Mouse (Mus musculus) heart, embryonic 14.5 days (tissue): ENCODE results near the gene Rer1. TPM values are rescaled to one million over a fixed set of nuclear protein-coding genes. Genes with fewer than 3 reads are reported as not detected.

Experiments
- ATAC-seq: fragments of 200-750 bp; cut with Nextera tagmentation; 2 replicates; pipeline ENCODE4 v1.8.0; 2017; ENCODE audit warnings: low read depth, moderate TSS enrichment; ENCODE audit not compliant: insufficient number of reproducible peaks, insufficient read depth, low FRiP score
- H3K27ac ChIP-seq, 2 experiments: fragments of 200-500 bp in 1 of 2; fragments of 300-500 bp in 1 of 2; sonication (generic) in 1 of 2; replicated peaks in 1 of 2; 2 replicates each; pipeline ENCODE4 v1.5.1; 2012 to 2014; ENCODE audit warnings: low read depth in 2 of 2, low read length in 2 of 2, control low read depth in 1 of 2, mild to moderate bottlenecking in 1 of 2, mixed read lengths in 1 of 2; ENCODE audit not compliant: control insufficient read depth in 1 of 2, insufficient read depth in 1 of 2
- H3K27me3 ChIP-seq: fragments of 300-500 bp; sonication (generic); 2 replicates; pipeline ENCODE4 v1.6.1; 2014; ENCODE audit warnings: mild to moderate bottlenecking, low read length, control low read depth; ENCODE audit not compliant: control insufficient read depth, insufficient read depth
- H3K36me3 ChIP-seq: fragments of 300-500 bp; sonication (generic); 2 replicates; pipeline ENCODE4 v1.6.1; 2014; ENCODE audit warnings: mild to moderate bottlenecking, control low read depth, low read length, mixed read lengths; ENCODE audit not compliant: control insufficient read depth, insufficient read depth
- H3K4me1 ChIP-seq, 2 experiments: fragments of 200-500 bp in 1 of 2; fragments of 300-500 bp in 1 of 2; sonication (generic) in 1 of 2; 2 replicates each; pipeline ENCODE4 v1.6.1; 2012 to 2014; ENCODE audit warnings: low read length in 2 of 2, control low read depth in 1 of 2, mixed read lengths in 1 of 2; ENCODE audit not compliant: control insufficient read depth in 2 of 2, insufficient read depth in 2 of 2
- H3K4me2 ChIP-seq: fragments of 300-500 bp; sonication (generic); 2 replicates; pipeline ENCODE4 v1.6.1; 2014; ENCODE audit warnings: mild to moderate bottlenecking, low read length
- H3K4me3 ChIP-seq, 2 experiments: fragments of 200-500 bp in 1 of 2; fragments of 300-500 bp in 1 of 2; sonication (generic) in 1 of 2; 2 replicates each; pipeline ENCODE4 v1.5.1; 2012 to 2014; ENCODE audit warnings: low read length in 2 of 2, mild to moderate bottlenecking in 2 of 2, control low read depth in 1 of 2, low read depth in 1 of 2, moderate library complexity in 1 of 2; ENCODE audit not compliant: control insufficient read depth in 1 of 2, insufficient read depth in 1 of 2
- H3K9ac ChIP-seq: fragments of 300-500 bp; sonication (generic); 2 replicates; pipeline ENCODE4 v1.6.1; 2014; ENCODE audit warnings: mild to moderate bottlenecking, low read length
- H3K9me3 ChIP-seq: fragments of 300-500 bp; sonication (generic); 2 replicates; pipeline ENCODE4 v1.6.1; 2016; ENCODE audit warnings: low read length, control low read depth; ENCODE audit not compliant: control insufficient read depth
- WGBS: fragments of 180-500 bp; shearing (Covaris S2); extraction: QIAGEN DNeasy Blood & Tissue Kit; methylation state at CpG from one replicate; pipeline ENCODE4 v1.1.7; 2014; 5-methylcytosine and 5-hydroxymethylcytosine counted together
- polyA plus RNA-seq: library from polyadenylated mRNA; unstranded; fragments of >200 nt; fragmentation: Nextera tagmentation; extraction: Ambion mirVana; gene quantifications from 2 replicates; pipeline ENCODE4 v1.2.1, GENCODE M21; 2014

Gene Rer1
- polyA plus RNA-seq, 1 experiment from 2014 or later: 141 TPM

DNA sequence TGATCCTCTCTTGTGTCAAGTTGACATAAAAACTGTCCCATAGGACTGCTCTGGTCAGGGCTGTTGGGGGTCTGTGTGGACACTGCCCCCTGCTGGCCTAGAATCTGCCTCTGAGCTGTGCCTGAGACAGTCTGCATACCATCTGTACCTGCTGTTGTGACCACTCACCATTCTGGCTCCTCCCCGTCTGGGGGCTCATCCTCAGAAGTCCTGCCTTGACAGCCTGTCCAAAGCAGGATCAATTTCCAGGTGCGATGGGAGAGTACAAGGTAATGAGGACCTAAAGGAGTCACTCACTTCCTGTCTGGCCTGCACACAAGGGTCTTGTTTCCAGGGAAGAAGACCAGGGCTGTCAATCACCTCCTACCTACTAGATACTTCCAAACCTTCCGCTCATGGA, 8.4 kb upstream of the Rer1 start:
- no peak overlapping the region for H3K9ac ChIP-seq
- no peak for ATAC-seq
- H3K9me3 ChIP-seq: no peaks in the 10 kb centered on the region
- no peaks in the 10 kb centered on the region for H3K27me3 ChIP-seq
- H3K4me1 ChIP-seq: peaks cover 2 to 3% of the 10 kb centered on the region in 2 experiments; a peak in 2 of 4 replicates
- no peak overlapping the region for H3K4me2 ChIP-seq
- H3K4me3 ChIP-seq: no peak overlapping the region
- 0 out of 2 replicates have a peak, but pooled peaks cover 10% of the 10 kb centered on the region for H3K36me3 ChIP-seq
- H3K27ac ChIP-seq: no peak overlapping the region; a peak in 1 of 4 replicates
- WGBS: 65% methylated on average over 3 of the region's 3 CpGs

DNA sequence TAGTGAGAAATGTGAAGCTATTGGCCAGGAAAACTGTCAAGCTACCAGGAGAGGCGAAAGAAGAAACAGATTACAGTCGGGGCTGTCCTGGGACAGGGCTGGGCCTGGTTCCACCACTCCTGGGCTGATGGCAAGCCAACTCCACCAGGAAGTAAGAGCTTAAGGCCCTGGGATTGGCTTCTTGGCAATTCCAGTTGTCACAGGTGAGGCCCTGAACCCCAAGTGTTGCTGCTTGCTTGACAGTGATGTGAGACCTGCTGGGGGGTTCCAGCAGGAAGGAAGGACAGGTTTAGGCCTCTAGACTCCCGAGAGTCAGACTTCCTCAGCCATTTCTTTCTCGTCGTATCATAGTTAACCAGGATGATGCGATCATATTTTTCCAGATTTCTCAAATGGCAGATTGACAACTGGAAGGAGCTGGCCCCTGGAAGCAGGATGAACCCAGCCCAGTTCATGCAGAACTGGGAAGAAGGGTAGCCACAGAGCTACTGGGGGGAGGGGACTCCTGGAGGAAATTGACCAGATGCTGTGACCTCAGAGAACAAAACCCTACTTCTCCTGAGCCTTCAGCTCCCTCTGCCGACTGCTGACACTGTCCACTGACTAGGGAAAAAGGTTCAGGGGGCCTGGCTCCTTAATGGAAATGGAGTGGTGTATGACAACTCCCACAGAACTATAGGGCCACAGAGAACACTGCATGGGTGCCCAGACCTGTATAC, 7.4 kb upstream of the Rer1 start:
- Histone ChIP-seq H3K27me3 (no peaks in the 10 kb centered on the region), H3K36me3 (0 out of 2 replicates have a peak, but pooled peaks cover 10% of the 10 kb centered on the region), H3K27ac (no peak overlapping the region), H3K9me3 (no peaks in the 10 kb centered on the region), H3K4me3 (no peak overlapping the region), H3K4me1 (peaks cover under 1 to 2% of the 10 kb centered on the region in 2 experiments; a peak in 2 of 4 replicates), H3K9ac (no peak overlapping the region), H3K4me2 (no peak overlapping the region)
- WGBS: 74% methylated on average over 7 of the region's 7 CpGs
- no peak for ATAC-seq

DNA sequence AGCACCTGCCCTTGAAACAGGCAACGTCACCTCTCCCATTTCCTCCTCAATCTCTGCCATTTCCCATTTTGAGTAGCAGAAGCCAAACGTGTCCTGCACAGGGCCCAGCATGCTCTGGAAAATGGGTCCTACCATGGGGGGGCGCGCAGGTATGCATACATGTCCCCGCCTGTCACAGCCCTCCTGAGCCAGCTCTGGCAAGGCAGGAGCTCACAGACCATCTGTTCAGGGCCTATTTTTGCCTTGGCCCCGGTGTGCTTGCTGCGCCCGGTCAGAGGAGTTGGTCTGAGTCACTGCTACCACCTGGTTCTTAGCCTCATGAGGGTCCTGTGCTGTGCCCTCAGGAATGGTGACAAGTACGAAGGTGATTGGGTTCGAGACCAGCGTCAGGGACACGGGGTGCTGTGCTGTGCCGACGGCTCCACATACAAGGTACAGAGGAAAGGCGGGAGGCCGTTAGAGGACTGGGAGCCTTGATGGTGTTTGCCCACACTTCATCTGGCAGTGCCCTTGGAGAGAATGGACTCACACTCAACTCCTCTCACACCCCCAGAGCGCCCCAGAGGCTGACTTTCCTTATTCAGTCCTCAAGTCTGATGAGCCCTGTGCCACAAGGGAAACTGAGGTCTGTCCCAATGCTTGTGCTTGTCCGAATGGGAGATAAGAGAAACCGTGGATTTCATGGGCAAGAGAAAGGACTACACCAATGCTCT, 6.7 kb upstream of the Rer1 start:
- Histone ChIP-seq H3K36me3 (0 out of 2 replicates have a peak, but pooled peaks cover 10% of the 10 kb centered on the region), H3K9me3 (no peaks in the 10 kb centered on the region), H3K9ac (no peak overlapping the region), H3K4me1 (peaks cover 0 to 2% of the 10 kb centered on the region in 2 experiments; a peak in 2 of 4 replicates), H3K27ac (no peak overlapping the region), H3K4me3 (no peak overlapping the region), H3K4me2 (no peak overlapping the region), H3K27me3 (no peaks in the 10 kb centered on the region)
- ATAC-seq: no peak
- WGBS: 87% methylated on average over 19 of the region's 19 CpGs

DNA sequence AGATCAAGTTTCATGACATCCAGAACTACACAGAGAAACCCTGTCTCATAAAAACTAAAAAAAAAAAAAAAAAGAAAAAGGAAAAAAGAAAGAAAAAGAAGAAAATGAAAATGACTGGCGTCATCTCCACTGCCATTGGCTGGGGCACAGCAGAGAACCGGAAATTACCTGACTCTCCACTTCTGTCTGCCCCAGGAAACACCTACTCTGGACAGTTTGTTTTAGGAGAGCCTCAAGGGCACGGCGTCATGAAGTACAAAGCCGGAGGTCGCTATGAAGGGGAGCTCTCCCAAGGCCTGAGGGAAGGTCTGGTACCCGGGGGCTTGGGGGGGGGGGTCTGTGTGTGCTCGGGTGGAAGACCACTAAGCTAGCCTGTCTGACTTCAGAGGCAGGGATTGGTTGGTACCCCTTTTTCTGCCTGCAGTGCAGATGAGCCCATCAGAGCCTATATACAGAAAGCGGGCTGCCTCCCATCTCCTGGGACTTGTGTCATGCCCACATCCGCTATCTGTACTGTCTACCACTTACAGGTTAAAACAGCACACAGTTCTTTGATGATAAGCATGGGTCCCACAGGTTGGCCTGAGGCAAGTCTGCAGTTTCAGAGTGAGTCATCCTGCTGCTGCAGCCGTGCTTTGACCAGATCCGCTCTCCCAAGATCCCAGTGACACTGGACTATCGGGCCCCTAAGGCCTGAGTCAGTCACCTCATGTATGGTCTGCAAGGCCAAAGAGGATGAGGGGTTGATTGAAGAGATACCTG, 4.7 kb upstream of the Rer1 start:
- H3K27ac ChIP-seq: no peak overlapping the region
- no peak for ATAC-seq
- 84% methylated on average over 13 of the region's 13 CpGs for WGBS
- H3K4me1 ChIP-seq: peaks cover 5 to 9% of the 10 kb centered on the region in 2 experiments
- no peak overlapping the region for H3K4me3 ChIP-seq
- 0 out of 2 replicates have a peak, but pooled peaks cover 10% of the 10 kb centered on the region for H3K36me3 ChIP-seq
- H3K9me3 ChIP-seq: no peaks in the 10 kb centered on the region
- H3K4me2 ChIP-seq: no peak overlapping the region
- no peak overlapping the region for H3K9ac ChIP-seq
- no peaks in the 10 kb centered on the region for H3K27me3 ChIP-seq

DNA sequence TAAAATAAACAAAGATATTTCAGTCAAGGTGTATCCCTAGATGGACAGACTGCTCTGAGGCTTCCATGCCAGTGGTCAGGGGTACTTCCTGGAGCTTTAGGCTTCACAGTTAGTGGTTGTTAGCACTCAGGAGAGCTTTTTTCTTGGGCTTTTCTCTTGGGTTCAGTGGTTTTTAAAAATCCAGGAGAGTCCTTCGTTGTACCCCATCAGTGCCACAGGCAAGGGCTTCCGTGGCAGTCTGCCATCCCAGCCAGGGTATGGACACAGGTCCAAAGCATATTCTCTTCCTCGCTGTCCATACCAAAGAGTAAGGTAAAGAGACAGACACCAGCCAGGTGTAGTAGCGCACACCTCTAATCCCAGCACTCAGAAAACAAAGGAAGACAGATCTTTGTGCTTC, 4.0 kb upstream of the Rer1 start:
- WGBS: 82% methylated on average over 4 of the region's 4 CpGs
- ATAC-seq: no peak
- Histone ChIP-seq H3K4me3 (no peak overlapping the region), H3K4me1 (peaks cover 4 to 12% of the 10 kb centered on the region in 2 experiments; a peak in 3 of 4 replicates), H3K9ac (no peak overlapping the region), H3K27ac (no peak overlapping the region), H3K36me3 (0 out of 2 replicates have a peak, but pooled peaks cover 10% of the 10 kb centered on the region), H3K27me3 (no peaks in the 10 kb centered on the region), H3K4me2 (no peak overlapping the region), H3K9me3 (no peaks in the 10 kb centered on the region)

DNA sequence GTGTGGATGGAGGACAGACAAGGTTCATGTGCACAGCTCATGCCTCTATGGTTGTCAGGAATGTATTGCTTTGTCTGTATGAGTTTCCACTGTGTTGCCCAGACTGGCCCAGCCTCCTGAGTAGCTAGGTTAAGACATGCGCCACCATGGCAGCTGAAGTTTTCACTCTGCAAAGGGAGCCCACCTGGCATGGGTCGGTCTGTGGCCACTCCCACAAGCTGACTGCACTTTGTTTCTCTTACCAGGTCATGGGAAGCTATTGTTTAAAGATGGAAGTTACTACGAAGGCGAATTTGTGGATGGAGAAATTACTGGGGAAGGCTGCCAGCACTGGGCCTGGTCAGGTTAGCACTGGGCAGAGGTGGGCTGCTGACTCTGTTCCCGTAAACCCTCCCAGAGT, 3.1 kb upstream of the Rer1 start:
- Histone ChIP-seq H3K4me2 (no peak overlapping the region), H3K9ac (no peak overlapping the region), H3K9me3 (no peaks in the 10 kb centered on the region), H3K27me3 (no peaks in the 10 kb centered on the region), H3K4me1 (peaks cover 6 to 21% of the 10 kb centered on the region in 2 experiments; a peak in 3 of 4 replicates), H3K4me3 (no peak overlapping the region), H3K36me3 (0 out of 2 replicates have a peak, but pooled peaks cover 10% of the 10 kb centered on the region), H3K27ac (no peak overlapping the region)
- ATAC-seq: no peak
- WGBS: 84% methylated on average over 5 of the region's 5 CpGs
